Mouse (Mus musculus) liver, embryonic 14.5 days (tissue): ENCODE data around the gene Zfp646.

Experiments
- CTCF ChIP-seq: IDR thresholded peaks from 2 replicates; pipeline ENCODE4 v1.5.1; 2016; ENCODE audit warnings: antibody characterized with exemption, low read depth, control low read depth
- EP300 ChIP-seq: IDR thresholded peaks from 2 replicates; pipeline ENCODE4 v1.6.1; 2016; ENCODE audit warnings: antibody characterized with exemption, low read depth

- TF ChIP-seq CTCF (no peak), EP300 (peak; percentile 34)
Measured at GRCm38 (mm10) chr7:127899997-127900396, 24.0 kb downstream of the Zfp646 start.
